Mouse (Mus musculus) liver, embryonic 14.5 days (tissue): Measurements from ENCODE around the gene Acp2. TPM values are rescaled to one million over a fixed set of nuclear protein-coding genes. Genes with fewer than 3 reads are reported as not detected.

Experiments
- ATAC-seq: fragments of 200-750 bp; cut with Nextera tagmentation; 2 replicates; pipeline ENCODE4 v1.8.0; 2017; ENCODE audit warnings: moderate number of reproducible peaks, mild to moderate bottlenecking, moderate library complexity; ENCODE audit not compliant: insufficient read depth
- DNase-seq, 3 experiments: peaks; one replicate each; pipeline ENCODE4 v3.0.0-alpha.2; 2012 to 2013; ENCODE audit warnings: low read depth in 3 of 3, low spot score in 3 of 3
- H3K27ac ChIP-seq: fragments of 300-500 bp; sonication (generic); 2 replicates; pipeline ENCODE4 v1.5.1; 2014; ENCODE audit warnings: moderate library complexity, mild to moderate bottlenecking, control low read depth, inconsistent platforms
- H3K27me3 ChIP-seq: fragments of 300-500 bp; sonication (generic); 2 replicates; pipeline ENCODE4 v1.6.1; 2014; ENCODE audit warnings: mild to moderate bottlenecking, low read length, moderate library complexity; ENCODE audit not compliant: control insufficient read depth, insufficient read depth
- H3K36me3 ChIP-seq: fragments of 300-500 bp; sonication (generic); replicated peaks from 2 replicates; pipeline ENCODE4 v1.6.1; 2014; ENCODE audit warnings: low read depth; ENCODE audit not compliant: control insufficient read depth, insufficient read depth
- H3K4me1 ChIP-seq, 2 experiments: fragments of 200-500 bp in 1 of 2; fragments of 300-500 bp in 1 of 2; sonication (generic) in 1 of 2; replicated peaks; 2 replicates each; pipeline ENCODE4 v1.6.1; 2012 to 2014; ENCODE audit warnings: antibody characterized with exemption in 1 of 2, inconsistent platforms in 1 of 2, low read length in 1 of 2; ENCODE audit not compliant: control insufficient read depth in 2 of 2, insufficient read depth in 2 of 2
- H3K4me2 ChIP-seq: fragments of 300-500 bp; sonication (generic); 2 replicates; pipeline ENCODE4 v1.6.1; 2014; ENCODE audit warnings: low read depth, mild to moderate bottlenecking, control low read depth, moderate library complexity
- H3K4me3 ChIP-seq, 2 experiments: fragments of 200-500 bp in 1 of 2; fragments of 300-500 bp in 1 of 2; sonication (generic) in 1 of 2; 2 replicates each; pipeline ENCODE4 v1.5.1; 2012 to 2014; ENCODE audit warnings: low read depth in 2 of 2, low read length in 2 of 2, mild to moderate bottlenecking in 2 of 2, control low read depth in 1 of 2, inconsistent platforms in 1 of 2, moderate library complexity in 1 of 2; ENCODE audit not compliant: insufficient read depth in 1 of 2
- H3K9ac ChIP-seq: fragments of 300-500 bp; sonication (generic); replicated peaks from 2 replicates; pipeline ENCODE4 v1.6.1; 2014; ENCODE audit warnings: mild to moderate bottlenecking, control low read depth, moderate library complexity
- H3K9me3 ChIP-seq: fragments of 300-500 bp; sonication (generic); 2 replicates; pipeline ENCODE4 v1.6.1; 2016; ENCODE audit warnings: low read length, mixed read lengths; ENCODE audit not compliant: control insufficient read depth
- CTCF ChIP-seq: IDR thresholded peaks from 2 replicates; pipeline ENCODE4 v1.5.1; 2016; ENCODE audit warnings: antibody characterized with exemption, low read depth, control low read depth
- EP300 ChIP-seq: IDR thresholded peaks from 2 replicates; pipeline ENCODE4 v1.6.1; 2016; ENCODE audit warnings: antibody characterized with exemption, low read depth
- WGBS: fragments of 180-500 bp; shearing (Covaris S2); extraction: QIAGEN DNeasy Blood & Tissue Kit; methylation state at CpG from one replicate; pipeline ENCODE4 v1.1.7; 2014; ENCODE audit not compliant: insufficient replicate concordance; 5-methylcytosine and 5-hydroxymethylcytosine counted together
- polyA plus RNA-seq, 2 experiments: library from polyadenylated mRNA; depleted of rRNA in 1 of 2; stranded (reverse) in 1 of 2; unstranded in 1 of 2; fragments of >200 nt; fragmentation: Nextera tagmentation in 1 of 2; extraction: Ambion mirVana in 1 of 2; gene quantifications; 2 replicates each; pipeline versions ENCODE4 v1.2.1 to v1.2.3; 2012 to 2014

Gene Acp2
- polyA plus RNA-seq, 2 experiments = 5.9 to 8.9 TPM

GRCm38 (mm10) chr2:91175490-91175889, 27.2 kb upstream of the Acp2 start:
- WGBS = 79% methylated on average over 4 of the region's 4 CpGs
- TF ChIP-seq CTCF = no peak
- no peak for TF ChIP-seq EP300
- Histone ChIP-seq H3K9me3 (no peaks in the 10 kb centered on the region), H3K36me3 (no peaks in the 10 kb centered on the region; the same call in none of the 2 replicates), H3K4me1 (no peaks in the 10 kb centered on the region), H3K4me3 (no peak overlapping the region), H3K4me2 (no peak overlapping the region), H3K27me3 (no peaks in the 10 kb centered on the region), H3K9ac (no peak overlapping the region), H3K27ac (no peak overlapping the region)
- ATAC-seq (no peak), DNase-seq (no peak)

DNA sequence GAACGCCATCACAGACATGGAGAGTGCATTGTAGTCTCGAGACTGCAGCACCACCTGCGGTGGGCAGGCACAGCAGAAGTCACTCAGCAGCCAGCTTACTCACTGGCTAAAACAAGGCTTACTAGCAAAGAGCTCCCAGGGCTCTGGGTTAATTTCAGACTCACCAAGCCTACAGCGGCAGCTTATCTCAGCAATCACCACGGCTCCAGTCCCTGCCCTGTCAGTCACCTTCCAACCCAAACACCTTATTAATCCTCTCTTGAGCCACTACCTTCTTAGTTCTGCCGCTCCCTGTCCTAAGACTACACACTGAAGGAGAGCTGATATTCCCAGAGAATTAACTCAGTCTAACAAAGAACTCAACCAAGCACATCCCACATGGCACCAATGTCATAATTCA, 26.5 kb upstream of the Acp2 start:
- Histone ChIP-seq H3K36me3 (no peaks in the 10 kb centered on the region; the same call in none of the 2 replicates), H3K9me3 (no peaks in the 10 kb centered on the region), H3K4me3 (no peak overlapping the region), H3K9ac (no peak overlapping the region), H3K27ac (no peak overlapping the region), H3K4me1 (no peaks in the 10 kb centered on the region), H3K4me2 (no peak overlapping the region), H3K27me3 (no peaks in the 10 kb centered on the region)
- 69% methylated on average over 6 of the region's 6 CpGs for WGBS
- TF ChIP-seq EP300 (no peak), CTCF (no peak)
- ATAC-seq = no peak
- DNase-seq = no peak

- no peak overlapping the region for H3K4me3 ChIP-seq
- no peak for ATAC-seq
- WGBS = 65% methylated on average over 4 of the region's 4 CpGs
- no peak overlapping the region for H3K27ac ChIP-seq
- no peaks in the 10 kb centered on the region; the same call in 1 of the 2 replicates for H3K36me3 ChIP-seq
- H3K27me3 ChIP-seq = no peaks in the 10 kb centered on the region
- no peak overlapping the region for H3K9ac ChIP-seq
- H3K4me2 ChIP-seq = no peak overlapping the region
- H3K4me1 ChIP-seq = peaks cover 7 to 11% of the 10 kb centered on the region in 2 experiments
- H3K9me3 ChIP-seq = no peaks in the 10 kb centered on the region
- TF ChIP-seq EP300 (no peak), CTCF (no peak)
- DNase-seq = no peak
Observed at GRCm38 (mm10) chr2:91179825-91180224, 22.9 kb upstream of the Acp2 start.

GRCm38 (mm10) chr2:91180706-91181105, 22.0 kb upstream of the Acp2 start:
- DNase-seq (no peak), ATAC-seq (no peak)
- Histone ChIP-seq H3K27me3 (no peaks in the 10 kb centered on the region), H3K9me3 (no peaks in the 10 kb centered on the region), H3K9ac (no peak overlapping the region), H3K4me3 (no peak overlapping the region), H3K36me3 (no peaks in the 10 kb centered on the region), H3K4me1 (peaks cover 7 to 11% of the 10 kb centered on the region in 2 experiments), H3K4me2 (no peak overlapping the region), H3K27ac (no peak overlapping the region)
- TF ChIP-seq EP300 = no peak
- no peak for TF ChIP-seq CTCF
- 62% methylated on average over 5 of the region's 5 CpGs for WGBS

GRCm38 (mm10) chr2:91182016-91182404, 20.7 kb upstream of the Acp2 start:
- Histone ChIP-seq H3K9ac (peak overlapping the region; percentile 89), H3K27me3 (no peaks in the 10 kb centered on the region), H3K27ac (no peak overlapping the region), H3K4me1 (peaks cover 7 to 11% of the 10 kb centered on the region in 2 experiments), H3K4me3 (peak overlapping the region; percentile 61 to 98), H3K36me3 (no peaks in the 10 kb centered on the region), H3K9me3 (no peaks in the 10 kb centered on the region), H3K4me2 (peak overlapping the region; percentile 99)
- ATAC-seq (no peak), DNase-seq (no peak)
- no peak for TF ChIP-seq CTCF
- no peak for TF ChIP-seq EP300
- 8% methylated on average over 8 of the region's 8 CpGs for WGBS
